Mouse (Mus musculus) neural tube, embryonic 12.5 days (tissue): ENCODE measurements around the gene Zscan4-ps1. TPM values are rescaled to one million over a fixed set of nuclear protein-coding genes. Genes with fewer than 3 reads are reported as not detected.
"Not testable (repeated sequence)": the region's sequence is repeated elsewhere in the genome, so short reads cannot be mapped to it uniquely, and the experiment has no call there.

Experiments
- ATAC-seq: fragments of 200-750 bp; cut with Nextera tagmentation; 2 replicates; pipeline ENCODE4 v1.8.0; 2017; ENCODE audit warnings: low read depth, mild to moderate bottlenecking, moderate TSS enrichment, moderate library complexity; ENCODE audit not compliant: low FRiP score
- H3K27ac ChIP-seq: fragments of 300-500 bp; sonication (generic); 2 replicates; pipeline ENCODE4 v1.5.1; 2016
- H3K27me3 ChIP-seq: fragments of 300-500 bp; sonication (generic); replicated peaks from 2 replicates; pipeline ENCODE4 v1.6.1; 2016; ENCODE audit warnings: mild to moderate bottlenecking
- H3K36me3 ChIP-seq: fragments of 300-500 bp; sonication (generic); 2 replicates; pipeline ENCODE4 v1.6.1; 2016; ENCODE audit warnings: mild to moderate bottlenecking
- H3K4me1 ChIP-seq: fragments of 300-500 bp; sonication (generic); 2 replicates; pipeline ENCODE4 v1.6.1; 2016
- H3K4me2 ChIP-seq: fragments of 300-500 bp; sonication (generic); replicated peaks from 2 replicates; pipeline ENCODE4 v1.6.1; 2016; ENCODE audit warnings: mild to moderate bottlenecking
- H3K4me3 ChIP-seq: fragments of 300-500 bp; sonication (generic); 2 replicates; pipeline ENCODE4 v1.5.1; 2016
- H3K9ac ChIP-seq: fragments of 300-500 bp; sonication (generic); 2 replicates; pipeline ENCODE4 v1.6.1; 2016; ENCODE audit warnings: mild to moderate bottlenecking
- H3K9me3 ChIP-seq: fragments of 300-500 bp; sonication (generic); 2 replicates; pipeline ENCODE4 v1.6.1; 2016; ENCODE audit warnings: mild to moderate bottlenecking
- WGBS: fragments of 180-500 bp; shearing (Covaris S2); methylation state at CpG from one replicate; pipeline ENCODE4 v1.1.7; 2016; 5-methylcytosine and 5-hydroxymethylcytosine counted together
- polyA plus RNA-seq: library from polyadenylated mRNA; unstranded; fragments of >200 nt; fragmentation: Nextera tagmentation; extraction: Ambion mirVana; gene quantifications from 2 replicates; pipeline ENCODE4 v1.2.1, GENCODE M21; 2016

Zscan4-ps1 gene
- polyA plus RNA-seq, result not detected in 2 replicates

GRCm38 (mm10) chr7:11069591-11069990 is at the start of gene Zscan4-ps1:
TSS of gene Zscan4-ps1 (minus strand) at chr7:11069691.
- H3K36me3 ChIP-seq, H3K4me2 ChIP-seq, H3K4me3 ChIP-seq, H3K27ac ChIP-seq, ATAC-seq, H3K9ac ChIP-seq, H3K27me3 ChIP-seq, H3K4me1 ChIP-seq: not testable (repeated sequence)
- 85% methylated on average over 2 of the region's 2 CpGs for WGBS
- peaks cover 10% of the 10 kb centered on the region; the same call in 1 of the 2 replicates for H3K9me3 ChIP-seq

Other genes with a start within 250 kb of the Zscan4-ps1 start
- gene Zscan4b, start 164.6 kb downstream of the Zscan4-ps1 start, polyA plus RNA-seq, result not detected in 2 replicates
- not detected in 2 replicates for gene Zscan4c, start 63.9 kb downstream of the Zscan4-ps1 start, polyA plus RNA-seq
- not detected in 2 replicates for gene Zscan4d, start 96.5 kb upstream of the Zscan4-ps1 start, polyA plus RNA-seq
- not detected in 2 replicates for gene Zscan4e, start 241.0 kb upstream of the Zscan4-ps1 start, polyA plus RNA-seq